Mouse (Mus musculus) myocyte (in vitro differentiated cells): Measurements from ENCODE around the gene Fstl4. TPM values are rescaled to one million over a fixed set of nuclear protein-coding genes. Genes with fewer than 3 reads are reported as not detected.

Experiments used
- H3K27me3 ChIP-seq: one replicate; pipeline ENCODE4 v1.6.1; 2011; ENCODE audit not compliant: control insufficient read depth, insufficient read depth, insufficient read length
- H3K36me3 ChIP-seq: one replicate; pipeline ENCODE4 v1.6.1; 2011; ENCODE audit not compliant: control insufficient read depth, insufficient read depth
- H3K4me2 ChIP-seq: one replicate; pipeline ENCODE4 v1.6.1; 2011; ENCODE audit warnings: low read depth, control low read depth
- H3K4me3 ChIP-seq: one replicate; pipeline ENCODE4 v1.5.1; 2011; ENCODE audit warnings: mild to moderate bottlenecking, control low read depth, moderate library complexity
- H3K79me2 ChIP-seq: one replicate; pipeline ENCODE4 v1.6.1; 2011; ENCODE audit not compliant: control insufficient read depth, insufficient read depth
- H3ac ChIP-seq: one replicate; pipeline ENCODE4 v1.6.1; 2011; ENCODE audit not compliant: control insufficient read depth, insufficient read length
- CEBPB ChIP-seq: IDR thresholded peaks from 2 replicates; pipeline ENCODE4 v1.6.1; 2011; ENCODE audit warnings: mild to moderate bottlenecking, moderate library complexity; ENCODE audit not compliant: poor library complexity, insufficient read depth, severe bottlenecking
- E2F4 ChIP-seq: IDR thresholded peaks from one replicate; pipeline ENCODE4 v1.6.1; 2011; ENCODE audit warnings: mild to moderate bottlenecking, control low read depth, moderate library complexity; ENCODE audit not compliant: insufficient read depth
- MAX ChIP-seq: IDR thresholded peaks from one replicate; pipeline ENCODE4 v1.6.1; 2011; ENCODE audit warnings: low read depth, mild to moderate bottlenecking, control low read depth
- MYOD1 ChIP-seq, 3 experiments: IDR thresholded peaks; one replicate each; pipeline ENCODE4 v1.6.1; 2011; ENCODE audit warnings: control low read depth in 2 of 3, low read depth in 2 of 3, mild to moderate bottlenecking in 2 of 3, moderate library complexity in 1 of 3; ENCODE audit not compliant: insufficient read length in 2 of 3, control insufficient read depth in 1 of 3
- MYOG ChIP-seq, 3 experiments: IDR thresholded peaks; one replicate each; pipeline ENCODE4 v1.6.1; 2011; ENCODE audit warnings: control low read depth in 2 of 3, low read depth in 2 of 3, mild to moderate bottlenecking in 2 of 3; ENCODE audit not compliant: insufficient read length in 2 of 3, control insufficient read depth in 1 of 3, insufficient read depth in 1 of 3
- POLR2A ChIP-seq: IDR thresholded peaks from one replicate; pipeline ENCODE4 v1.6.1; 2011; ENCODE audit warnings: low read depth, mild to moderate bottlenecking, control low read depth, moderate library complexity; ENCODE audit not compliant: insufficient read length
- POLR2AphosphoS2 ChIP-seq: IDR thresholded peaks from one replicate; pipeline ENCODE4 v1.6.1; 2011; ENCODE audit warnings: low read depth, control low read depth; ENCODE audit not compliant: insufficient read length
- REST ChIP-seq: IDR thresholded peaks from one replicate; pipeline ENCODE4 v1.6.1; 2011; ENCODE audit warnings: mild to moderate bottlenecking, control low read depth, moderate library complexity; ENCODE audit not compliant: insufficient read depth, insufficient read length
- SRF ChIP-seq: IDR thresholded peaks from one replicate; pipeline ENCODE4 v1.6.1; 2011; ENCODE audit warnings: low read depth; ENCODE audit not compliant: control insufficient read depth, insufficient read length
- TCF12 ChIP-seq: IDR thresholded peaks from one replicate; pipeline ENCODE4 v1.6.1; 2011; ENCODE audit warnings: mild to moderate bottlenecking, control low read depth; ENCODE audit not compliant: poor library complexity, insufficient read depth, severe bottlenecking
- TCF3 ChIP-seq: IDR thresholded peaks from one replicate; pipeline ENCODE4 v1.6.1; 2011; ENCODE audit warnings: low read depth, control low read depth; ENCODE audit not compliant: insufficient read length
- USF1 ChIP-seq: IDR thresholded peaks from one replicate; pipeline ENCODE4 v1.6.1; 2011; ENCODE audit warnings: low read depth, mild to moderate bottlenecking, control low read depth, moderate library complexity
- polyA plus RNA-seq: library from polyadenylated mRNA; unstranded; fragments of >200 nt; fragmentation: generic; extraction: Trizol; gene quantifications from one replicate; pipeline ENCODE4 v1.2.1, GENCODE M21; 2012; ENCODE audit warnings: missing spikeins

Fstl4 gene
- polyA plus RNA-seq, 1 experiment: not detected

DNA sequence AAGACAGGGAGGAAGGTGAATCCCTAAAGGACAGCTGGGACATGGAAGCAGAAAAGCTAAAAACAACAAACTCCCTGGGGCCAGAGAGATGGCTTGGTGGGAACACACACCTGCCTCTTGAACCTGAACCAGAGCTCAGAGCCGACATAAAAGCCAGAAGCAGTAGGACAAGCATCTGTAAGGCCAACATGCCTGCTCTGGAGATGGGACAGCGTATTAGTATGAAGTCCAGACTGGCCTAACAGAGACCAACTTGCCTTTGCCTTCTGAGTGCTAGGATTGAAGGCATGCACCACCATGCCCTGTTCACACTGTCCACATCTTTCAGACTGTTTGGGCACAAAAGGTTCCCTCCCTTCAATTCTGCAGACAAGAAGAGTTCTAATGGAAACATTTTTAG lies 62.2 kb downstream of the Fstl4 start:
- no peak overlapping the region for H3K4me2 ChIP-seq
- H3ac ChIP-seq: no peak overlapping the region
- no peaks in the 10 kb centered on the region for H3K79me2 ChIP-seq
- no peak for TF ChIP-seq SRF
- TF ChIP-seq MAX: no peak
- TF ChIP-seq MYOG (IDR thresholded peaks at IDR 0.05; ENCODE audit: control insufficient read depth in 1 of 3, insufficient read depth in 1 of 3, insufficient read length in 2 of 3, low read depth in 2 of 3): no peak
- no peak for TF ChIP-seq CEBPB
- no peak for TF ChIP-seq USF1
- TF ChIP-seq POLR2AphosphoS2: no peak
- no peak for TF ChIP-seq E2F4
- no peak for TF ChIP-seq REST
- no peak for TF ChIP-seq TCF3
- no peak for TF ChIP-seq POLR2A
- TF ChIP-seq MYOD1 (IDR thresholded peaks at IDR 0.05; ENCODE audit: control insufficient read depth in 1 of 3, insufficient read length in 2 of 3, low read depth in 2 of 3): no peak
- no peak for TF ChIP-seq TCF12
- no peak overlapping the region for H3K4me3 ChIP-seq
- H3K36me3 ChIP-seq: no peaks in the 10 kb centered on the region
- no peaks in the 10 kb centered on the region for H3K27me3 ChIP-seq

DNA sequence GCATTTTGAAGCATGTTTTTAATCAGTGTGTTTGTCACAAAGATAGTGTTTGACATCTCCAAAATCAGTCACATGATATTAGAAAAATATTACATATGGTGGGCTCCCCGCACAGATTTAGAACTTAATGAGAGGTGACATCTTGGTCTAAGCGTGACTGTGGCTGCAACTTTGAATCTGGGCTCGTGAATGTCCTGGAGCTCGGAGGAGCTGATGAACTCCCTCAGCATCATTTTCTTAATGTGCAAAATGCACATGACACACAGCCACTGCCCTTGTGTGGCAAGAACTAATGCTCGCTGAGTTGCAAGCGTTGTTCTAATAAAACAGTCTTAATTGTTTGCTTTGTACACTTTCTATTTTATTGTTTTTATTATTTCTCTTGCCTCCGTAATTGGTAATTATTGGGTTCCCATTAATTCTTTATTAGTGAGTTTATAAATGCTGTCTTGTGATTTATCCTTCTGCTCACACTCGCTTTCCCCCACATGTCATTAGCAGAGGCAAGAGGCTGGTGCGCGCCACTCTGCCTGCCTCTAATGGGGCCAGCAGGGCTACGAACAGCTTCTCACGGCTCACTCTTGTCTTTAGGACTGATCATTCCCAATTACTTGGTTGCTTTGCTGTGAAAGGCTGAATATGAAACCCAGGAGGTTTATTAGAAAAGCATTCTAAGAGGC lies 67.3 kb downstream of the Fstl4 start:
- Histone ChIP-seq H3K4me3 (no peak overlapping the region), H3K79me2 (no peaks in the 10 kb centered on the region), H3K36me3 (no peaks in the 10 kb centered on the region), H3K4me2 (no peak overlapping the region), H3K27me3 (no peaks in the 10 kb centered on the region), H3ac (no peak overlapping the region)
- TF ChIP-seq SRF (no peak), TCF12 (no peak), REST (no peak), USF1 (no peak), MYOG (IDR thresholded peaks at IDR 0.05; ENCODE audit: control insufficient read depth in 1 of 3, insufficient read depth in 1 of 3, insufficient read length in 2 of 3, low read depth in 2 of 3) (no peak), E2F4 (no peak), POLR2A (no peak), MAX (no peak), CEBPB (no peak), POLR2AphosphoS2 (no peak), MYOD1 (IDR thresholded peaks at IDR 0.05; ENCODE audit: control insufficient read depth in 1 of 3, insufficient read length in 2 of 3, low read depth in 2 of 3) (no peak), TCF3 (no peak)

DNA sequence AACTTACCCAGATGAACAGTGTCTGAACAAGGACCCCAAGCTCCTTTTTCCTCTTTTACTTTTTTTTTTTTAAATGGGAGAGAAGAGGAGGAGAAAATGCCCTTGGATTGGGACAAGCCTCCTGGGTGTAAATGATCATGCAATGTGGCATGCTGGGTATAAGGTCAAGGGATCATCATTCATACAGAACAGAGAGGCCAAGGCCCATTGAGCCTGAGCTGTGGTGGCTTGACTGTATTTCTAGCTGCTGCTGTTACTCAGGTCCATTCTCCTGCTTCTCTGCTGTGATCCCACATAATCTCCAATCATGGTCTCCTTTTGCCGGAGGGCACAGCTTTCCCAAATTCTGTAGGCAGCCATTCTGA lies 67.9 kb downstream of the Fstl4 start:
- Histone ChIP-seq H3ac (no peak overlapping the region), H3K79me2 (no peaks in the 10 kb centered on the region), H3K27me3 (no peaks in the 10 kb centered on the region), H3K4me3 (no peak overlapping the region), H3K4me2 (no peak overlapping the region), H3K36me3 (no peaks in the 10 kb centered on the region)
- TF ChIP-seq MYOD1 (IDR thresholded peaks at IDR 0.05; ENCODE audit: control insufficient read depth in 1 of 3, insufficient read length in 2 of 3, low read depth in 2 of 3) (no peak), TCF12 (no peak), CEBPB (no peak), E2F4 (no peak), MYOG (IDR thresholded peaks at IDR 0.05; ENCODE audit: control insufficient read depth in 1 of 3, insufficient read depth in 1 of 3, insufficient read length in 2 of 3, low read depth in 2 of 3) (no peak), REST (no peak), SRF (no peak), POLR2A (no peak)

DNA sequence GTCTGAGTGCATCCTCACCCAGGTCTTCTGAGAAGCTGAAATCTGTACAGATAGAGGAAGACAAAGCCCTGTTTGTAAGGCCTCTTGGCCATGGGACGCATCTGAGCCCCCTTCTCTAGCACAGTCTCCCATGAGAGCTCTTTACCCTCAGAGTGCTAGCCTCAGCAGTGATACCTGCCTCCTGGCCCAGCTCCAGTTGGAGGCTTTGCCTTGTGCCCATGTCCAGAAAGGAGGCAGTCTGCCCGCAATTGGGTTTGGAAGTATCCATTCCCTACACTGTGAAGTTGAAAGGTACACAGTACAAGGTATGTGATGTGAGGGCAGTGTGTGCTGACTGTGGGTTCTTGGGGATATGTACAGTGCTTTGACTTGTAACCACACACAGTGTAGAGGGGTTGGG lies 84.3 kb downstream of the Fstl4 start:
- TF ChIP-seq MYOD1 (IDR thresholded peaks at IDR 0.05; ENCODE audit: control insufficient read depth in 1 of 3, insufficient read length in 2 of 3, low read depth in 2 of 3) (no peak), E2F4 (no peak), TCF12 (no peak), MAX (no peak), POLR2A (no peak), MYOG (IDR thresholded peaks at IDR 0.05; ENCODE audit: control insufficient read depth in 1 of 3, insufficient read depth in 1 of 3, insufficient read length in 2 of 3, low read depth in 2 of 3) (no peak), CEBPB (no peak), USF1 (no peak), SRF (no peak), TCF3 (no peak)
- H3ac ChIP-seq: no peak overlapping the region
- H3K79me2 ChIP-seq: no peaks in the 10 kb centered on the region
- H3K4me3 ChIP-seq: no peak overlapping the region
- no peak overlapping the region for H3K4me2 ChIP-seq
- no peaks in the 10 kb centered on the region for H3K36me3 ChIP-seq
- H3K27me3 ChIP-seq: no peaks in the 10 kb centered on the region

DNA sequence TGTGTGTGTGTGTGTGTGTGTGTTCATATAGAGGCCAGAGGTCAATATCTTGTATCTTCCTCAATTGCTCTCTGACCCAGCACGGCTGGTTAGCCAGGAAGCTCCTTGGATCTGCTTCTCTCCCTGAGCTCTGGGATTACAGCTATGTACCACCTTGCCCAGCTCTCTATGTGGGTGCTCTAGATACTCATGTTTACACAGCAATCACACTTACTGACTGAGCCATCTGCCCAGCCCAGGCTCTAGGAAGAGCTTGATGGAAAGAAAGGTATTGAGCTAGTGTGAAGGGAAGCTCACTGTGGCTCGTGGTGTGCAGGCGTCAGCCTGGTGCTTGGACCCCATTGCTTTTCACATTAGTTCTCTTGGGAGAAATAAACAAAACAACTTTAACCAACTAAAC lies 85.6 kb downstream of the Fstl4 start:
- no peak overlapping the region for H3ac ChIP-seq
- no peaks in the 10 kb centered on the region for H3K79me2 ChIP-seq
- H3K27me3 ChIP-seq: no peaks in the 10 kb centered on the region
- TF ChIP-seq POLR2A (no peak), USF1 (no peak), TCF3 (no peak), CEBPB (no peak)
- H3K36me3 ChIP-seq: no peaks in the 10 kb centered on the region
- no peak overlapping the region for H3K4me2 ChIP-seq
- H3K4me3 ChIP-seq: no peak overlapping the region
